Mouse (Mus musculus) MEL (cell line): Measurements from ENCODE around the gene Cyp2c65. TPM values are rescaled to one million over a fixed set of nuclear protein-coding genes. Genes with fewer than 3 reads are reported as not detected.
"Not testable (repeated sequence)": the region's sequence is repeated elsewhere in the genome, so short reads cannot be mapped to it uniquely, and the experiment has no call there.

ENCODE experiments used
- DNase-seq: peaks from one replicate; pipeline ENCODE4 v3.0.0; 2011; ENCODE audit warnings: low read depth, low spot score
- H3K27ac ChIP-seq: 2 replicates; pipeline ENCODE4 v1.5.1; 2012; ENCODE audit warnings: low read depth, mild to moderate bottlenecking, control low read depth, low read length, moderate library complexity; ENCODE audit not compliant: control insufficient read depth
- H3K27me3 ChIP-seq, 2 experiments: fragments of 150-350 bp in 1 of 2; sonication (generic) in 1 of 2; 2 replicates each; pipeline ENCODE4 v1.6.1; 2012; ENCODE audit warnings: low read length in 2 of 2, mild to moderate bottlenecking in 2 of 2, improper control_type of control experiment in 1 of 2, moderate library complexity in 1 of 2; ENCODE audit not compliant: insufficient read depth in 2 of 2, control insufficient read depth in 1 of 2
- H3K36me3 ChIP-seq, 2 experiments: 2 replicates each; pipeline ENCODE4 v1.6.1; 2012 to 2014; ENCODE audit warnings: low read length in 2 of 2, improper control_type of control experiment in 1 of 2, inconsistent platforms in 1 of 2, mild to moderate bottlenecking in 1 of 2; ENCODE audit not compliant: insufficient read depth in 2 of 2, control insufficient read depth in 1 of 2
- H3K4me1 ChIP-seq, 2 experiments: fragments of 150-350 bp in 1 of 2; sonication (generic) in 1 of 2; 2 replicates each; pipeline ENCODE4 v1.6.1; 2012; ENCODE audit warnings: low read length in 2 of 2, improper control_type of control experiment in 1 of 2, mild to moderate bottlenecking in 1 of 2; ENCODE audit not compliant: insufficient read depth in 2 of 2, control insufficient read depth in 1 of 2
- H3K4me3 ChIP-seq, 2 experiments: fragments of 150-350 bp in 1 of 2; sonication (generic) in 1 of 2; 2 replicates each; pipeline ENCODE4 v1.5.1; 2012; ENCODE audit warnings: low read depth in 2 of 2, low read length in 2 of 2, mild to moderate bottlenecking in 2 of 2, moderate library complexity in 2 of 2, control low read depth in 1 of 2, improper control_type of control experiment in 1 of 2; ENCODE audit not compliant: control insufficient read depth in 1 of 2, insufficient read depth in 1 of 2
- H3K79me2 ChIP-seq: 2 replicates; pipeline ENCODE4 v1.6.1; 2012; ENCODE audit warnings: mild to moderate bottlenecking, low read length, moderate library complexity; ENCODE audit not compliant: control insufficient read depth, poor library complexity, insufficient read depth
- H3K9ac ChIP-seq: 2 replicates; pipeline ENCODE4 v1.6.1; 2012; ENCODE audit warnings: low read depth, mild to moderate bottlenecking, control low read depth, low read length, moderate library complexity; ENCODE audit not compliant: control insufficient read depth, poor library complexity, severe bottlenecking
- H3K9me3 ChIP-seq: fragments of 150-350 bp; sonication (generic); replicated peaks from 2 replicates; pipeline ENCODE4 v1.6.1; 2012; ENCODE audit warnings: mild to moderate bottlenecking, low read length, improper control_type of control experiment, moderate library complexity; ENCODE audit not compliant: insufficient read depth
- CTCF ChIP-seq, 3 experiments: IDR thresholded peaks in 2 of 3; conservative IDR thresholded peaks in 1 of 3; 2 replicates each; pipeline ENCODE4 v1.5.1; 2011 to 2012; ENCODE audit warnings: low read length in 3 of 3, low read depth in 2 of 3, mild to moderate bottlenecking in 2 of 3, improper control_type of control experiment in 1 of 3, inconsistent platforms in 1 of 3, mixed read lengths in 1 of 3, moderate library complexity in 1 of 3; ENCODE audit not compliant: control insufficient read depth in 1 of 3, insufficient read depth in 1 of 3, poor library complexity in 1 of 3, severe bottlenecking in 1 of 3
- GABPA ChIP-seq: IDR thresholded peaks from 2 replicates; pipeline ENCODE4 v1.6.1; 2012; ENCODE audit warnings: low read depth, mild to moderate bottlenecking, inconsistent platforms, low read length, improper control_type of control experiment, moderate library complexity
- JUND ChIP-seq: IDR thresholded peaks from 2 replicates; pipeline ENCODE4 v1.6.1; 2011; ENCODE audit warnings: low read depth, mild to moderate bottlenecking, improper control_type of control experiment, low read length
- MEF2A ChIP-seq: IDR thresholded peaks from 2 replicates; pipeline ENCODE4 v1.6.1; 2014; ENCODE audit warnings: low read depth, mild to moderate bottlenecking, inconsistent platforms, low read length, improper control_type of control experiment; ENCODE audit not compliant: poor library complexity, insufficient replicate concordance, severe bottlenecking; ENCODE audit errors: extremely low read depth
- MYC ChIP-seq: IDR thresholded peaks from 2 replicates; pipeline ENCODE4 v1.6.1; 2011; ENCODE audit warnings: low read depth, mild to moderate bottlenecking, low read length, improper control_type of control experiment, moderate library complexity
- POLR2A ChIP-seq, 2 experiments: IDR thresholded peaks; 2 replicates each; pipeline ENCODE4 v1.6.1; 2011 to 2012; ENCODE audit warnings: low read length in 2 of 2, mild to moderate bottlenecking in 2 of 2, control low read depth in 1 of 2, improper control_type of control experiment in 1 of 2, low read depth in 1 of 2, moderate library complexity in 1 of 2; ENCODE audit not compliant: control insufficient read depth in 1 of 2, insufficient read depth in 1 of 2, poor library complexity in 1 of 2
- RAD21 ChIP-seq: IDR thresholded peaks from 2 replicates; pipeline ENCODE4 v1.6.1; 2011; ENCODE audit warnings: mild to moderate bottlenecking, low read depth, low read length, improper control_type of control experiment
- SIN3A ChIP-seq: IDR thresholded peaks from 2 replicates; pipeline ENCODE4 v1.6.1; 2012; ENCODE audit warnings: low read length, improper control_type of control experiment, inconsistent platforms
- SMC3 ChIP-seq: IDR thresholded peaks from 2 replicates; pipeline ENCODE4 v1.6.1; 2011; ENCODE audit warnings: low read depth, low read length, improper control_type of control experiment
- TBP ChIP-seq: IDR thresholded peaks from 2 replicates; pipeline ENCODE4 v1.8.0; 2011; ENCODE audit warnings: low read depth, low read length, improper control_type of control experiment
- TCF12 ChIP-seq: IDR thresholded peaks from 2 replicates; pipeline ENCODE4 v1.6.1; 2014; ENCODE audit warnings: low read depth, mild to moderate bottlenecking, inconsistent platforms, low read length, improper control_type of control experiment, moderate library complexity
- polyA plus RNA-seq, 2 experiments: library from polyadenylated mRNA; stranded (reverse) in 1 of 2; unstranded in 1 of 2; fragments of >175 nt in 1 of 2; fragments of >200 nt in 1 of 2; gene quantifications; 2 replicates each; pipeline versions ENCODE4 v1.2.1 to v1.2.4; 2012; ENCODE audit warnings: low replicate concordance in 2 of 2, low read depth in 1 of 2; ENCODE audit not compliant: insufficient read length in 2 of 2, insufficient read depth in 1 of 2, missing spikeins in 1 of 2
- total RNA-seq: library from RNA; depleted of rRNA; stranded (reverse); fragments of 300-350 nt; gene quantifications from 2 replicates; pipeline ENCODE4 v1.2.3, GENCODE M21; 2012; rRNA removed

Cyp2c65 gene
- total and polyA plus RNA-seq, 3 experiments, result not detected

GRCm38 (mm10) chr19:39098779-39099178 lies 38.0 kb downstream of the Cyp2c65 start:
- not testable (repeated sequence) for H3K27ac ChIP-seq

DNA sequence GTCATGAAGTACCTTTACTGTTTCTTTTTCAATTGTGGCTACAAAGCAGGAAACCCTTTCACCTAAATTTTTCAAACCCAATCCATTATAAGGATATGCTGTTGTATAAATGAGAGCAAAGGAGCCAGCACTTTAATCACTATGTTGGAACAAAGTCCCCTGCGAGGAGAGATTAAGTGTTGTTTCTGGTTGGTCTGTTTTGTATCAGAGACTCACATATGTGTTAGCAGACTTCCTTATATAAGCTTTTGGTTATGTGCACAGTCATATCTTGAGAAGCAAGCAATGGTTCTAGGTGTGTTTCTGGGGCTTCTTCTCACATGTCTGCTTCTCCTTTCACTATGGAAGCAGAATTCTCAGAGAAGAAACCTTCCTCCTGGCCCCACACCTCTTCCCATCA lies 52.8 kb downstream of the Cyp2c65 start, which contains the start of gene Cyp2c66:
Gene Cyp2c66, plus strand, starts transcription at position 255 of the 400 bp plus-strand sequence.
- Histone ChIP-seq H3K9ac (no peak within 1 kb of the TSS), H3K27ac (no peak within 1 kb of the TSS), H3K4me1 (no peaks in the 10 kb centered on the region), H3K79me2 (no peaks in the 10 kb centered on the region), H3K4me3 (no peak within 1 kb of the TSS), H3K36me3 (no peaks in the 10 kb centered on the region), H3K9me3 (no peaks in the 10 kb centered on the region), H3K27me3 (no peaks in the 10 kb centered on the region)
- TF ChIP-seq SIN3A (no peak), TBP (no peak), MEF2A (no peak), RAD21 (no peak), TCF12 (no peak), GABPA (no peak), JUND (no peak), MYC (no peak), POLR2A (IDR thresholded peaks at IDR 0.05; ENCODE audit: control insufficient read depth in 1 of 2, insufficient read depth in 1 of 2, low read depth in 1 of 2, low read length in 2 of 2, poor library complexity in 1 of 2) (no peak)
- peak; percentile 7 for DNase-seq

More at GRCm38 (mm10) chr19:39098779-39099178, 38.0 kb downstream of the Cyp2c65 start:
- not testable (repeated sequence) for H3K9me3 ChIP-seq, H3K79me2 ChIP-seq, H3K4me3 ChIP-seq, H3K36me3 ChIP-seq, H3K9ac ChIP-seq, H3K4me1 ChIP-seq, H3K27me3 ChIP-seq
- DNase-seq, result peak; percentile 45
- TF ChIP-seq CTCF (IDR thresholded peaks at IDR 0.05 in 2 of 3, conservative IDR thresholded peaks at IDR 0.05 in 1 of 3; ENCODE audit: control insufficient read depth in 1 of 3, insufficient read depth in 1 of 3, low read depth in 2 of 3, low read length in 3 of 3, poor library complexity in 1 of 3, severe bottlenecking in 1 of 3), result peak in 2 of 3 experiments; percentile 23 to 33; a peak in 3 of 6 replicates
- TF ChIP-seq RAD21, result peak; percentile 32
- peak; percentile 34 for TF ChIP-seq SMC3

Other genes with a start within 250 kb of the Cyp2c65 start
- gene Noc3l, start 241.8 kb upstream of the Cyp2c65 start, total RNA-seq, result 17.2 and 20.0 TPM in 2 replicates
- gene Noc3l, start 241.8 kb upstream of the Cyp2c65 start, polyA plus RNA-seq, result 10 to 100 TPM in 1 of 2 experiments, not detected in 1; 20.3 TPM
- 2.9 TPM in 2 replicates for gene Tbc1d12, start 224.4 kb upstream of the Cyp2c65 start, total RNA-seq
- gene Tbc1d12, start 224.4 kb upstream of the Cyp2c65 start, polyA plus RNA-seq, result 1 to 10 TPM in 1 of 2 experiments, not detected in 1; 2.5 TPM
- 56.3 and 56.8 TPM in 2 replicates for gene Hells, start 130.1 kb upstream of the Cyp2c65 start, total RNA-seq
- 100 to 1,000 TPM in 1 of 2 experiments, not detected in 1; 159 TPM for gene Hells, start 130.1 kb upstream of the Cyp2c65 start, polyA plus RNA-seq
- gene Cyp2c55, start 54.0 kb upstream of the Cyp2c65 start, total RNA-seq, result not detected in 2 replicates
- gene Cyp2c55, start 54.0 kb upstream of the Cyp2c65 start, polyA plus RNA-seq, result not detected
- not detected in 2 replicates for gene Cyp2c66, start 52.9 kb downstream of the Cyp2c65 start, total RNA-seq
- gene Cyp2c66, start 52.9 kb downstream of the Cyp2c65 start, polyA plus RNA-seq, result not detected
- not detected in 2 replicates for gene Cyp2c29, start 208.4 kb downstream of the Cyp2c65 start, total RNA-seq
- gene Cyp2c29, start 208.4 kb downstream of the Cyp2c65 start, polyA plus RNA-seq, result not detected